Mouse (Mus musculus): ENCODE measurements at regions not wholly inside any gene's neighbourhood (a gene's known extent, or its start where the extent isn't known, plus 50 kb on each side); places are given as distances from the start of the nearest gene placed in this dataset.

- TF ChIP-seq POLR2A (IDR thresholded peaks at IDR 0.05; ENCODE audit: insufficient read depth, low read depth, low read length), result no peak
- no peak for TF ChIP-seq CTCF (IDR thresholded peaks at IDR 0.05; ENCODE audit: insufficient read depth, low read depth, low read length)
Observed at GRCm38 (mm10) chr17:72666961-72667360, 62.5 kb upstream of the Alk start.

Measured in olfactory bulb, adult 2 months (tissue).